Mouse (Mus musculus) megakaryocyte, embryonic 14.5 days (primary cell): Measurements from ENCODE around the gene Antxrl. TPM values are rescaled to one million over a fixed set of nuclear protein-coding genes. Genes with fewer than 3 reads are reported as not detected.

Experiments
- H3K27me3 ChIP-seq: replicated peaks from 2 replicates; pipeline ENCODE3; 2012; ENCODE audit warnings: inconsistent platforms
- H3K36me3 ChIP-seq: replicated peaks from 2 replicates; pipeline ENCODE3; 2012; ENCODE audit warnings: low read length, inconsistent platforms, mixed read lengths
- H3K4me1 ChIP-seq: 2 replicates; pipeline ENCODE4 v1.6.1; 2012; ENCODE audit warnings: inconsistent platforms
- H3K4me3 ChIP-seq: replicated peaks from 2 replicates; pipeline ENCODE3; 2012; ENCODE audit warnings: moderate library complexity, mild to moderate bottlenecking, inconsistent platforms
- H3K9me3 ChIP-seq: 2 replicates; pipeline ENCODE4 v1.6.1; 2012; ENCODE audit warnings: inconsistent platforms
- FLI1 ChIP-seq: IDR thresholded peaks from 2 replicates; pipeline ENCODE4 v1.6.1; 2012; ENCODE audit warnings: low read length, inconsistent platforms, mixed read lengths
- GATA1 ChIP-seq: IDR thresholded peaks from 3 replicates; pipeline ENCODE4 v1.6.1; 2012; ENCODE audit warnings: mixed read lengths, low read length, inconsistent platforms, borderline replicate concordance
- polyA plus RNA-seq: library from polyadenylated mRNA; stranded (reverse); fragments of >175 nt; gene quantifications from 2 replicates; pipeline ENCODE4 v1.2.3, GENCODE M21; 2012; ENCODE audit warnings: low replicate concordance; ENCODE audit not compliant: insufficient read depth

Antxrl gene
- polyA plus RNA-seq, 1 experiment = not detected

- no peaks in the 10 kb centered on the region for H3K9me3 ChIP-seq
- peaks cover 8% of the 10 kb centered on the region for H3K27me3 ChIP-seq
- H3K36me3 ChIP-seq = no peaks in the 10 kb centered on the region
- no peak for TF ChIP-seq FLI1
- no peak for TF ChIP-seq GATA1
- H3K4me3 ChIP-seq = no peak overlapping the region
- no peaks in the 10 kb centered on the region; the same call in 1 of the 2 replicates for H3K4me1 ChIP-seq
These were observed 51.3 kb downstream of the Antxrl start for GRCm38 (mm10) chr14:34103855-34104254.

- no peak for TF ChIP-seq GATA1
- TF ChIP-seq FLI1 = no peak
- Histone ChIP-seq H3K4me1 (no peaks in the 10 kb centered on the region; the same call in 1 of the 2 replicates), H3K4me3 (no peak overlapping the region), H3K9me3 (no peaks in the 10 kb centered on the region), H3K36me3 (no peaks in the 10 kb centered on the region), H3K27me3 (peaks cover 8% of the 10 kb centered on the region)
These were observed 52.4 kb downstream of the Antxrl start for GRCm38 (mm10) chr14:34104892-34105291.

- Histone ChIP-seq H3K4me3 (no peak overlapping the region), H3K9me3 (no peaks in the 10 kb centered on the region), H3K36me3 (no peaks in the 10 kb centered on the region), H3K27me3 (peaks cover 8% of the 10 kb centered on the region), H3K4me1 (no peaks in the 10 kb centered on the region; the same call in 1 of the 2 replicates)
- no peak for TF ChIP-seq FLI1
These were observed 54.0 kb downstream of the Antxrl start for GRCm38 (mm10) chr14:34106389-34107062.

- Histone ChIP-seq H3K4me3 (no peak overlapping the region), H3K36me3 (no peaks in the 10 kb centered on the region), H3K27me3 (peaks cover 5% of the 10 kb centered on the region), H3K4me1 (no peaks in the 10 kb centered on the region; the same call in 1 of the 2 replicates), H3K9me3 (no peaks in the 10 kb centered on the region)
- TF ChIP-seq FLI1 (no peak), GATA1 (no peak)
These were observed 55.1 kb downstream of the Antxrl start for GRCm38 (mm10) chr14:34107594-34107993.

- no peak for TF ChIP-seq FLI1
- no peak for TF ChIP-seq GATA1
- no peaks in the 10 kb centered on the region for H3K27me3 ChIP-seq
- no peaks in the 10 kb centered on the region for H3K9me3 ChIP-seq
- no peak overlapping the region for H3K4me3 ChIP-seq
- H3K4me1 ChIP-seq = no peaks in the 10 kb centered on the region
- no peaks in the 10 kb centered on the region for H3K36me3 ChIP-seq
These were observed 61.8 kb downstream of the Antxrl start for GRCm38 (mm10) chr14:34114311-34114710.

- no peaks in the 10 kb centered on the region for H3K27me3 ChIP-seq
- H3K4me1 ChIP-seq = no peaks in the 10 kb centered on the region
- TF ChIP-seq GATA1 = no peak
- no peak for TF ChIP-seq FLI1
- H3K4me3 ChIP-seq = no peak overlapping the region
- no peaks in the 10 kb centered on the region for H3K9me3 ChIP-seq
- no peaks in the 10 kb centered on the region for H3K36me3 ChIP-seq
These were observed 66.7 kb downstream of the Antxrl start for GRCm38 (mm10) chr14:34119046-34119723.

GRCm38 (mm10) chr14:34120016-34120910 is 67.8 kb downstream of the Antxrl start:
- H3K4me3 ChIP-seq = no peak overlapping the region
- H3K27me3 ChIP-seq = no peaks in the 10 kb centered on the region
- H3K36me3 ChIP-seq = no peaks in the 10 kb centered on the region
- no peak for TF ChIP-seq FLI1
- no peak for TF ChIP-seq GATA1
- no peaks in the 10 kb centered on the region for H3K4me1 ChIP-seq
- H3K9me3 ChIP-seq = no peaks in the 10 kb centered on the region

GRCm38 (mm10) chr14:34120923-34121351 is 68.4 kb downstream of the Antxrl start:
- Histone ChIP-seq H3K9me3 (no peaks in the 10 kb centered on the region), H3K36me3 (no peaks in the 10 kb centered on the region), H3K4me3 (no peak overlapping the region), H3K4me1 (no peaks in the 10 kb centered on the region), H3K27me3 (no peaks in the 10 kb centered on the region)
- TF ChIP-seq GATA1 (no peak), FLI1 (no peak)

GRCm38 (mm10) chr14:34121691-34122090 is 69.2 kb downstream of the Antxrl start:
- Histone ChIP-seq H3K9me3 (no peaks in the 10 kb centered on the region), H3K4me3 (no peak overlapping the region), H3K4me1 (no peaks in the 10 kb centered on the region), H3K27me3 (no peaks in the 10 kb centered on the region), H3K36me3 (no peaks in the 10 kb centered on the region)
- TF ChIP-seq FLI1 (no peak), GATA1 (no peak)

Other genes with a start within 250 kb of the Antxrl start
- gene Gdf10, start 129.1 kb upstream of the Antxrl start, polyA plus RNA-seq = not detected in 2 replicates
- not detected in 2 replicates for gene Gdf2, start 111.7 kb upstream of the Antxrl start, polyA plus RNA-seq
- not detected in 2 replicates for gene Rbp3, start 98.7 kb upstream of the Antxrl start, polyA plus RNA-seq
- gene Zfp488, start 73.9 kb upstream of the Antxrl start, polyA plus RNA-seq = not detected in 2 replicates
- gene Gm30083, start 37.5 kb upstream of the Antxrl start, polyA plus RNA-seq = not detected in 2 replicates
- gene Gm5460, start 35.9 kb upstream of the Antxrl start, polyA plus RNA-seq = not detected in 2 replicates
- not detected in 2 replicates for gene Anxa8, start 33.3 kb downstream of the Antxrl start, polyA plus RNA-seq
- not detected in 2 replicates for gene A630023A22Rik, start 50.0 kb downstream of the Antxrl start, polyA plus RNA-seq
- gene Npy4r, start 99.8 kb downstream of the Antxrl start, polyA plus RNA-seq = not detected in 2 replicates
- not detected in 2 replicates for gene Gprin2, start 148.9 kb downstream of the Antxrl start, polyA plus RNA-seq
- gene Syt15, start 166.9 kb downstream of the Antxrl start, polyA plus RNA-seq = not detected in 2 replicates